Mouse (Mus musculus): ENCODE measurements around the gene Rps6ka5. TPM values are rescaled to one million over a fixed set of nuclear protein-coding genes. Genes with fewer than 3 reads are reported as not detected.

Gene Rps6ka5
- polyA plus RNA-seq, 1 experiment from 2014 or later, result 3.2 TPM

DNA sequence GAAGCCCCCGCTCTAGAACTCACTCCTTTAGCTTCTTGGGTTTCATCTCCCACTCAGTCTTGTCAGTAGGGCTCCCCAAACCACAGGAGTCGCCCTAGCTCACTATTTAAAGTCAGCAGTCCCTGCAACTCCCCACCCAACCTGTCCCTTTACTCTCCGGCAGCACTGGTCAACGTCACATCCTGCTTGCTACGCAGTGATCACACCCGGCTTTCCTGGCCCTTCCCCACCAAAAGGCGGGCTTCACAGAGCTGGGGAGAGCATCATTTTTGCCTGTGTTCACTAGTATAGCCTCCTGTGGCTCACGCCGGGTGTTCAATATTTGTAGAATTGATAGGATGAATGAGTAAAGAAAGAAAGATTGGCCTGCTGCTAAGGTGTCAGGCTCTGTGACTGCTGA, 209.4 kb downstream of the Rps6ka5 start:
- H3K4me3 ChIP-seq (ENCODE audit: low read depth, low read length), result no peak overlapping the region
- H3K27me3 ChIP-seq (ENCODE audit: control insufficient read depth, insufficient read depth, low read length), result no peaks in the 10 kb centered on the region; the same call in 1 of the 2 replicates
- H3K36me3 ChIP-seq (ENCODE audit: control insufficient read depth, insufficient read depth, low read length), result no peaks in the 10 kb centered on the region
- H3K9me3 ChIP-seq (ENCODE audit: control insufficient read depth, low read length), result no peaks in the 10 kb centered on the region
- no peak for ATAC-seq (ENCODE audit: low FRiP score)
- H3K27ac ChIP-seq (ENCODE audit: low read depth, low read length), result no peak overlapping the region
- no peak overlapping the region for H3K4me2 ChIP-seq
- 92% methylated on average over 9 of the region's 9 CpGs for WGBS
- no peak overlapping the region for H3K9ac ChIP-seq (ENCODE audit: low read length)
- no peak for DNase-seq (ENCODE audit: low spot score, missing footprints)
- H3K4me1 ChIP-seq (ENCODE audit: control insufficient read depth, insufficient read depth, low read length), result peaks cover 15% of the 10 kb centered on the region

- 96% methylated on average over 1 of the region's 1 CpGs for WGBS
- Histone ChIP-seq H3K9ac (ENCODE audit: low read length) (no peak overlapping the region), H3K4me3 (ENCODE audit: low read depth, low read length) (no peak overlapping the region), H3K27me3 (ENCODE audit: control insufficient read depth, insufficient read depth, low read length) (no peaks in the 10 kb centered on the region; the same call in 1 of the 2 replicates), H3K9me3 (ENCODE audit: control insufficient read depth, low read length) (no peaks in the 10 kb centered on the region), H3K36me3 (ENCODE audit: control insufficient read depth, insufficient read depth, low read length) (no peaks in the 10 kb centered on the region), H3K4me1 (ENCODE audit: control insufficient read depth, insufficient read depth, low read length) (peaks cover 15% of the 10 kb centered on the region), H3K27ac (ENCODE audit: low read depth, low read length) (no peak overlapping the region), H3K4me2 (no peak overlapping the region)
- ATAC-seq (ENCODE audit: low FRiP score) (no peak), DNase-seq (ENCODE audit: low spot score, missing footprints) (no peak)
These were observed 210.5 kb downstream of the Rps6ka5 start for GRCm38 (mm10) chr12:100516161-100516838.

DNA sequence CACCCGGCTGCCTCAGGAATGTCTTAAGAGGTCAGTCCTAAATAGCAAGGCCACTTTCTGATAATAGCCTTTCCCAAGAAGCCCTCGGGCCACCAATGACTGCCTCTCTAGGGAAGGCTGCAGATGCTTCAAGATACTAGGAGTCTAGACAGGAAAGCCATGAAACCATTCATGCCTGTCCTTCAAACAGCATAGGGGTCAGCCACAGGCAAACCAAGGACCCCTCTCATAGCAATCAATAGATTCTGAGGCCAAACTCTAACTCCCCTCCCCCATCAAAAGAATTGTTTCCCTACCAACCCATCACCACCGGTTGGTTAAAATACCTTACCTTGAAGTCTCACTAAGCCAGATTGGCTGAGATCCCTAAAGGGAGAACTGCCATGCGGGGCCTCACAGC, 211.3 kb downstream of the Rps6ka5 start:
- ATAC-seq (ENCODE audit: low FRiP score) (no peak), DNase-seq (ENCODE audit: low spot score, missing footprints) (no peak)
- Histone ChIP-seq H3K9ac (ENCODE audit: low read length) (no peak overlapping the region), H3K27ac (ENCODE audit: low read depth, low read length) (no peak overlapping the region), H3K9me3 (ENCODE audit: control insufficient read depth, low read length) (no peaks in the 10 kb centered on the region), H3K4me1 (ENCODE audit: control insufficient read depth, insufficient read depth, low read length) (peaks cover 15% of the 10 kb centered on the region), H3K36me3 (ENCODE audit: control insufficient read depth, insufficient read depth, low read length) (no peaks in the 10 kb centered on the region), H3K27me3 (ENCODE audit: control insufficient read depth, insufficient read depth, low read length) (no peaks in the 10 kb centered on the region), H3K4me2 (no peak overlapping the region), H3K4me3 (ENCODE audit: low read depth, low read length) (no peak overlapping the region)
- 89% methylated on average over 4 of the region's 4 CpGs for WGBS

GRCm38 (mm10) chr12:100514611-100515010, 212.2 kb downstream of the Rps6ka5 start:
- no peaks in the 10 kb centered on the region for H3K27me3 ChIP-seq (ENCODE audit: control insufficient read depth, insufficient read depth, low read length)
- no peaks in the 10 kb centered on the region for H3K9me3 ChIP-seq (ENCODE audit: control insufficient read depth, low read length)
- no peak overlapping the region for H3K9ac ChIP-seq (ENCODE audit: low read length)
- no peaks in the 10 kb centered on the region for H3K36me3 ChIP-seq (ENCODE audit: control insufficient read depth, insufficient read depth, low read length)
- H3K27ac ChIP-seq (ENCODE audit: low read depth, low read length), result no peak overlapping the region
- WGBS, result 93% methylated on average over 1 of the region's 1 CpGs
- DNase-seq (ENCODE audit: low spot score, missing footprints) (no peak), ATAC-seq (ENCODE audit: low FRiP score) (no peak)
- peaks cover 9% of the 10 kb centered on the region for H3K4me1 ChIP-seq (ENCODE audit: control insufficient read depth, insufficient read depth, low read length)
- no peak overlapping the region for H3K4me2 ChIP-seq
- no peak overlapping the region for H3K4me3 ChIP-seq (ENCODE audit: low read depth, low read length)

DNA sequence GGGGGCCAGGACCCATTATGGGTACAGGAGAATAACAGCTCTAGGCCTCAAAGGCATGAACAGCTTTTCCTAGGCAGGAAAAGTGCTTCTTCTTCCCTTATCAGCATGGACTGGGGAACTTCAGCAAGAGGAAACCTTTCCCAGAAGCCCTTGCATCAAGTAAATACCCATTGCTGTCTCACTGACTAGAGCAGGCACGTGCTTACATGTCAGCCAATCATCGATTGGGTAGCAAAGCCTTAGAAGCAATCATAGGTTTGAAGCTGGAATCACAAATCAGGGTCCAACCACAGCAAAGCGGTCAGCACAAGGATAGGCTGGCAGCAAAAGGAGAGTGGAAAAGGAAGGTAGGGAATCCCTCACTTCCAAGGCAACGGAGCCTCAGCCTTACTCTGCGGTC, 213.7 kb downstream of the Rps6ka5 start:
- Histone ChIP-seq H3K4me3 (ENCODE audit: low read depth, low read length) (no peak overlapping the region), H3K9ac (ENCODE audit: low read length) (no peak overlapping the region), H3K36me3 (ENCODE audit: control insufficient read depth, insufficient read depth, low read length) (no peaks in the 10 kb centered on the region), H3K27ac (ENCODE audit: low read depth, low read length) (no peak overlapping the region), H3K4me1 (ENCODE audit: control insufficient read depth, insufficient read depth, low read length) (no peaks in the 10 kb centered on the region), H3K27me3 (ENCODE audit: control insufficient read depth, insufficient read depth, low read length) (no peaks in the 10 kb centered on the region), H3K4me2 (no peak overlapping the region), H3K9me3 (ENCODE audit: control insufficient read depth, low read length) (no peaks in the 10 kb centered on the region)
- ATAC-seq (ENCODE audit: low FRiP score) (no peak), DNase-seq (ENCODE audit: low spot score, missing footprints) (no peak)
- 96% methylated on average over 5 of the region's 5 CpGs for WGBS

GRCm38 (mm10) chr12:100512641-100513040, 214.1 kb downstream of the Rps6ka5 start:
- H3K4me3 ChIP-seq (ENCODE audit: low read depth, low read length), result no peak overlapping the region
- H3K9me3 ChIP-seq (ENCODE audit: control insufficient read depth, low read length), result no peaks in the 10 kb centered on the region
- no peak overlapping the region for H3K4me2 ChIP-seq
- H3K27me3 ChIP-seq (ENCODE audit: control insufficient read depth, insufficient read depth, low read length), result no peaks in the 10 kb centered on the region
- WGBS, result 82% methylated on average over 9 of the region's 9 CpGs
- H3K27ac ChIP-seq (ENCODE audit: low read depth, low read length), result no peak overlapping the region
- no peak overlapping the region for H3K9ac ChIP-seq (ENCODE audit: low read length)
- no peak for DNase-seq (ENCODE audit: low spot score, missing footprints)
- H3K36me3 ChIP-seq (ENCODE audit: control insufficient read depth, insufficient read depth, low read length), result no peaks in the 10 kb centered on the region
- no peaks in the 10 kb centered on the region for H3K4me1 ChIP-seq (ENCODE audit: control insufficient read depth, insufficient read depth, low read length)
- no peak for ATAC-seq (ENCODE audit: low FRiP score)

- 91% methylated on average over 9 of the region's 9 CpGs for WGBS
- no peaks in the 10 kb centered on the region for H3K4me1 ChIP-seq (ENCODE audit: control insufficient read depth, insufficient read depth, low read length)
- ATAC-seq (ENCODE audit: low FRiP score), result no peak
- no peaks in the 10 kb centered on the region for H3K27me3 ChIP-seq (ENCODE audit: control insufficient read depth, insufficient read depth, low read length)
- no peaks in the 10 kb centered on the region for H3K9me3 ChIP-seq (ENCODE audit: control insufficient read depth, low read length)
- H3K36me3 ChIP-seq (ENCODE audit: control insufficient read depth, insufficient read depth, low read length), result no peaks in the 10 kb centered on the region; the same call in 1 of the 2 replicates
- no peak overlapping the region for H3K27ac ChIP-seq (ENCODE audit: low read depth, low read length)
- no peak for DNase-seq (ENCODE audit: low spot score, missing footprints)
- H3K4me3 ChIP-seq (ENCODE audit: low read depth, low read length), result no peak overlapping the region
- no peak overlapping the region for H3K9ac ChIP-seq (ENCODE audit: low read length)
- no peak overlapping the region for H3K4me2 ChIP-seq
These were observed 217.0 kb downstream of the Rps6ka5 start for GRCm38 (mm10) chr12:100509615-100510282.

DNA sequence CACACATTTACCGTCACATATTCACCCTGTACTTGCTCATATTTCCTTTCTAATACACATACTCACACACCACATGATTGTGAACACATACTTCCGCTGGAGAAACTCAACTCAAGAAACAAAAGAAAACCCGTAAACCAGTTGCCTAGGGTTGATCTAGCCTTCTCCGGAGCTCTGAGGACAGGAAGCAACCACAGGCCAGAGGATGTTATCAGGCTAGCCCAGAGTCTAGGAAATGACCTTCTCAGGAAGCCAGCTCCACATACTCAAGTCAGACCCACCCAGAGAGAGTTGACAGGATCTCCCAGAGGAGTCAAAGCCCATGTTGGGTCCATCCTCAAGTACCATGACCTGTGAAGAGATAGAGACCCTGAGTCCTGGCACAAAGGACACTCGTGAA, 218.1 kb downstream of the Rps6ka5 start:
- no peaks in the 10 kb centered on the region for H3K27me3 ChIP-seq (ENCODE audit: control insufficient read depth, insufficient read depth, low read length)
- no peak overlapping the region for H3K9ac ChIP-seq (ENCODE audit: low read length)
- H3K27ac ChIP-seq (ENCODE audit: low read depth, low read length), result no peak overlapping the region
- ATAC-seq (ENCODE audit: low FRiP score) (no peak), DNase-seq (ENCODE audit: low spot score, missing footprints) (no peak)
- H3K9me3 ChIP-seq (ENCODE audit: control insufficient read depth, low read length), result no peaks in the 10 kb centered on the region
- no peaks in the 10 kb centered on the region; the same call in 1 of the 2 replicates for H3K36me3 ChIP-seq (ENCODE audit: control insufficient read depth, insufficient read depth, low read length)
- H3K4me2 ChIP-seq, result no peak overlapping the region
- no peak overlapping the region for H3K4me3 ChIP-seq (ENCODE audit: low read depth, low read length)
- 0 out of 2 replicates have a peak, but pooled peaks cover 2% of the 10 kb centered on the region for H3K4me1 ChIP-seq (ENCODE audit: control insufficient read depth, insufficient read depth, low read length)
- 89% methylated on average over 5 of the region's 5 CpGs for WGBS

DNA sequence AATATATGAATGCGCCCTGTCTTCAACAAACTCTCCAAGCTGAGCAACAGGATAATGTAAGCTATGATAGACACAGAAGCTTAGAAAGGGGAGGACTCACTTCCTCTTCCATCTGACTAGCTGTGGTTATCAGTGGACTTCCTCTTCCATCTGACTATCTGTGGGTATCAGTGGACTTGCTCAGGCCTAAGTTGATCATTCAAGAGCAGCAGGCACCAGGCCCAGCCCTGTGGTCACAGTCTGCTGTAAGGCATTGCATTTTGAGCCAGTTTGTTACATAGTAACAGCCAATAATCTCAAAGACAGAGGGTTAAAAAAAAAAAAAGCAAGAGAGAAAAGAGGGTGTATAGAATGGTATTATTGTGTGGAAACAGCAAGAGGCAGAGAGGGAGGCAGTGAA, 221.3 kb downstream of the Rps6ka5 start:
- Histone ChIP-seq H3K27ac (ENCODE audit: low read depth, low read length) (no peak overlapping the region), H3K4me2 (no peak overlapping the region), H3K9me3 (ENCODE audit: control insufficient read depth, low read length) (no peaks in the 10 kb centered on the region), H3K36me3 (ENCODE audit: control insufficient read depth, insufficient read depth, low read length) (no peaks in the 10 kb centered on the region; the same call in 1 of the 2 replicates), H3K4me1 (ENCODE audit: control insufficient read depth, insufficient read depth, low read length) (0 out of 2 replicates have a peak, but pooled peaks cover 2% of the 10 kb centered on the region), H3K9ac (ENCODE audit: low read length) (no peak overlapping the region), H3K27me3 (ENCODE audit: control insufficient read depth, insufficient read depth, low read length) (no peaks in the 10 kb centered on the region), H3K4me3 (ENCODE audit: low read depth, low read length) (no peak overlapping the region)
- WGBS, result 92% methylated on average over 1 of the region's 1 CpGs
- DNase-seq (ENCODE audit: low spot score, missing footprints), result no peak
- no peak for ATAC-seq (ENCODE audit: low FRiP score)
